Mouse (Mus musculus) liver (tissue): ENCODE data around the gene Pxk.

Experiments used
- DNase-seq: peaks from one replicate; pipeline ENCODE4 v3.0.0-alpha.2; 2020; ENCODE audit warnings: mixed read lengths

The Pxk gene

GRCm38 (mm10) chr14:8207105-8207504 lies 109.1 kb downstream of the Pxk start:
- no peak for DNase-seq

- no peak for DNase-seq
These were observed 109.5 kb downstream of the Pxk start for GRCm38 (mm10) chr14:8207543-8207942.

- DNase-seq = no peak
These were observed 110.9 kb downstream of the Pxk start for GRCm38 (mm10) chr14:8208876-8209275.

GRCm38 (mm10) chr14:8209896-8210295 lies 111.9 kb downstream of the Pxk start:
- DNase-seq = no peak

GRCm38 (mm10) chr14:8212996-8213395 lies 115.0 kb downstream of the Pxk start:
- no peak for DNase-seq

GRCm38 (mm10) chr14:8213803-8214224 lies 115.8 kb downstream of the Pxk start, which contains the start of gene Kctd6:
Gene Kctd6 (plus strand): TSS chr14:8214140.
- DNase-seq = peak; percentile 99
